Mouse (Mus musculus): ENCODE measurements around the gene Gtf3a.

Gene Gtf3a

DNA sequence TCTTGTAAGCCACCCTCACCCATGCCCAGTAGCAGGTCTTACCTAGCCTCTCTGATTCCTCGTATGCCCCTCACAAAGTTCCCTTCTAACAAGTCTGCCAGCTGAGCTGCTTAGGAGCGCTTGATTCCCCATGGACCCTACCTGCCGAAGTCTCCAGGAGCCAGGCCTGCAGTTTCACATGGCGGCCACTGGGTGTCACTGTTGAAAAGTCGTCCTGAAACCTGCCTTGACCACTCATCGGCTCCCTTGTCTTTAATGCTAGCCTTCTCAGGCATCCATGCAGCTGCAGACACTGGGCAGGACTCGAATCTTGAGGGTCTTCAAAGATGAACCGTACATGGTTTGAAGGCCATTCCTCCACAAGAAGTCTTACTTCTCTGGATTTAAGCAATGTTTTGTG, 34.8 kb downstream of the Gtf3a start:
- peak; percentile 84 for DNase-seq (ENCODE audit: low spot score)

GRCm38 (mm10) chr5:146985725-146986433, 37.4 kb downstream of the Gtf3a start:
- DNase-seq (ENCODE audit: low spot score), result peak; percentile 42

DNA sequence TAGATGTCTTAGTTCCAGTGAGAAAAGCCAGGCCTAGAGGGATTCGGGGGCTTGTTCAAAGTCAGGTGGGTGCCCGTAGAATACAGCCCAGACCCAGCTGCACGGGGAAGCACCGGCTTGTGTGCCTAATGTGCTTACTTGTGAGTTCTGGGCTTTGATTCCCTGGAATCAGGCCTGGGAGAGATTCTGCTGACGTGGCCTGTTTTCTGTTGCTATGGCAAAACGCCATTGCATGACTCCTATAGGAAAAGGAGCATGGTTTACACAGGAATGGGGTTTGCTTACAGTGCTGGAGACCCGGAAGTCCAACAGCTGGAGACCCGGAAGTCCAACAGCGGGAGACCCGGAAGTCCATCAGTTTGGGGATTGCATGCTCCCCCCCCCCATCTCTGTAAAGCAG, 39.1 kb downstream of the Gtf3a start:
- no peak for DNase-seq (ENCODE audit: low spot score)

DNA sequence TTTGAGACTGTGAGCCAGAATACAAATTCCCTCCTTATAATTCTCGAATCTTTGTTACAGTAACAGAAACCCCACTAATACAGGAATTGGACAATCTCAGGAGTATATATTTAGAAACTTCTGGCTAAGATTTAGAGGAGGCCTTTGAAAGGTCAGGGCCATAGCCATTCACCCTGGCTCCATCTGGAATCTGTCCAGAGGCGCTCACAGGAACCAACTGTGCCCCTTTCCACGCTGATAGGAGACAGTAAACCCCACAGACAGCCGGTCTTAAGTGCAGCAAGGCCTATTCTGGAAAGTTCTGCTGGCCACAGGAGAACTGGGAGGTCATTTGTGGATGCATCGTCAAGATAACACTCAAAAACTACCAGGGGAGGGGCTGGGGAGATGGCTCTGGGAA, 40.6 kb downstream of the Gtf3a start:
- no peak for DNase-seq (ENCODE audit: low spot score)

DNA sequence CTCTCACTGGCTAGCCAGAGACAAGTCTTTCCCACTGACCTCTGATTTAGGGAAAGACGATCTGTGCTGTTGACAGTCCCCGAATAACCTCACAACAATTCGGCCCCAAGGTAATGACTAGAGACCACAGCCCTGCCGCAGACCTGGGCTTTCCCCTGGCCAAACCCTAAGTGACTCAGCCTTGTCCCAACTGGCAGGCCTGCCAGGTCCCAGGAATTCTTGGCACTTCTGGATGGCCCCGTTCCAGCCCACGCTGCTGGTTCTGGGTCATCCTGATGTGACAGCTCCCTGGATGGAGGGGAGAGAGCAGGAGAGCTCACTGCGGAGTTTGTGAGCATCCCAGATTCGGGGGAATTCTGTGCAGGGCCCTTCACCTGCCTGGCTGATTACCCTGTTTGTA, 45.1 kb downstream of the Gtf3a start:
- no peak for DNase-seq (ENCODE audit: low spot score)

- DNase-seq (ENCODE audit: low spot score), result no peak
These were observed 46.5 kb downstream of the Gtf3a start for GRCm38 (mm10) chr5:146994973-146995372.

GRCm38 (mm10) chr5:146996812-146997211, 48.4 kb downstream of the Gtf3a start:
- DNase-seq (ENCODE audit: low spot score), result no peak

DNA sequence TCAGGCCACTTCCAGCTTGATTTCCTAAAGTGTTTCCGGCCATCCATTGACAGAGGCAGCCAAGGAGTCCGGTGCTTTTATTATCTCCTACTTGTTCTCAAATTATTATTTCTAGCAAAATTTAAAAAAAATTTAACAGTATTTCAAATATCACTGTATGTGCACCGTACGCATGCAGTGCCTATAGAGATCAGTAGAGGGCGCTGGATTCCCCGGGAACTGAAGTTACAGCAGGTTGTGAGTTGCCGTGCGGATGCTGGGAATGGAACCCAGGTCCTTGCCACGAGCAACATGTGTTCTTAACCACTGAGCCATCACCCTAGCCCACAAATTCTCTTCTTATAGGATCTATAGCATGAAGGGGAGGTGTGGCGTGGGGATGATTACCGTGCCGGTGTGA, 50.3 kb downstream of the Gtf3a start:
- DNase-seq (ENCODE audit: low spot score), result no peak

- no peak for DNase-seq (ENCODE audit: low spot score)
These were observed 52.9 kb downstream of the Gtf3a start for GRCm38 (mm10) chr5:147001312-147001711.

GRCm38 (mm10) chr5:147003303-147003702, 54.8 kb downstream of the Gtf3a start:
- DNase-seq (ENCODE audit: low spot score), result no peak

Measured in retina, embryonic 14.5 days (tissue).